Mouse (Mus musculus) heart, embryonic 15.5 days (tissue): ENCODE results near the gene Mpz. TPM values are rescaled to one million over a fixed set of nuclear protein-coding genes. Genes with fewer than 3 reads are reported as not detected.

ENCODE experiments used
- ATAC-seq: fragments of 200-750 bp; cut with Nextera tagmentation; replicated peaks from 2 replicates; pipeline ENCODE4 v1.8.0; 2017; ENCODE audit warnings: low read depth, moderate TSS enrichment; ENCODE audit not compliant: insufficient number of reproducible peaks, insufficient read depth, low FRiP score
- H3K27ac ChIP-seq: fragments of 300-500 bp; sonication (generic); 2 replicates; pipeline ENCODE4 v1.5.1; 2015; ENCODE audit warnings: mild to moderate bottlenecking, inconsistent platforms
- H3K27me3 ChIP-seq: fragments of 300-500 bp; sonication (generic); 2 replicates; pipeline ENCODE4 v1.6.1; 2015; ENCODE audit warnings: inconsistent platforms
- H3K36me3 ChIP-seq: fragments of 300-500 bp; sonication (generic); 2 replicates; pipeline ENCODE4 v1.6.1; 2015; ENCODE audit warnings: mild to moderate bottlenecking, inconsistent platforms
- H3K4me1 ChIP-seq: fragments of 300-500 bp; sonication (generic); replicated peaks from 2 replicates; pipeline ENCODE4 v1.6.1; 2015; ENCODE audit warnings: inconsistent platforms
- H3K4me2 ChIP-seq: fragments of 300-500 bp; sonication (generic); 2 replicates; pipeline ENCODE4 v1.6.1; 2015; ENCODE audit warnings: inconsistent platforms, mild to moderate bottlenecking, moderate library complexity
- H3K4me3 ChIP-seq: fragments of 300-500 bp; sonication (generic); 2 replicates; pipeline ENCODE4 v1.5.1; 2015; ENCODE audit warnings: mild to moderate bottlenecking, inconsistent platforms
- H3K9ac ChIP-seq: fragments of 300-500 bp; sonication (generic); 2 replicates; pipeline ENCODE4 v1.6.1; 2015; ENCODE audit warnings: mild to moderate bottlenecking, inconsistent platforms
- H3K9me3 ChIP-seq: fragments of 300-500 bp; sonication (generic); replicated peaks from 2 replicates; pipeline ENCODE4 v1.6.1; 2016; ENCODE audit warnings: inconsistent platforms
- WGBS: fragments of 180-500 bp; shearing (Covaris S2); methylation state at CpG from one replicate; pipeline ENCODE4 v1.1.7; 2015; ENCODE audit warnings: mixed read lengths; 5-methylcytosine and 5-hydroxymethylcytosine counted together
- polyA plus RNA-seq: library from polyadenylated mRNA; unstranded; fragments of >200 nt; fragmentation: Nextera tagmentation; extraction: Ambion mirVana; gene quantifications from 2 replicates; pipeline ENCODE4 v1.2.1, GENCODE M21; 2015

The Mpz gene
- 0.63 and 1.7 TPM in 2 replicates for polyA plus RNA-seq

GRCm38 (mm10) chr1:171149974-171150760 lies at the start of gene Mpz, which contains the start of gene Sdhc:
Gene Mpz, plus strand, starts transcription at chr1:171150711.
Gene Sdhc, minus strand, starts transcription at chr1:171150603.
- Histone ChIP-seq H3K27ac (peak within 1 kb of the TSS; percentile 91), H3K36me3 (0 out of 2 replicates have a peak, but pooled peaks cover 4% of the 10 kb centered on the region), H3K4me2 (peak within 1 kb of the TSS; percentile 70), H3K4me3 (peak within 1 kb of the TSS; percentile 85), H3K27me3 (0 out of 2 replicates have a peak, but pooled peaks cover 2% of the 10 kb centered on the region), H3K4me1 (peaks cover 25% of the 10 kb centered on the region), H3K9ac (peak within 1 kb of the TSS; percentile 92), H3K9me3 (no peaks in the 10 kb centered on the region)
- WGBS: under 1% methylated on average over 34 of the region's 34 CpGs
- peak; percentile 96 for ATAC-seq

GRCm38 (mm10) chr1:171101033-171101432 lies 49.5 kb upstream of the Mpz start:
- no peak overlapping the region for H3K4me3 ChIP-seq
- H3K36me3 ChIP-seq: no peaks in the 10 kb centered on the region
- H3K27me3 ChIP-seq: no peaks in the 10 kb centered on the region
- no peaks in the 10 kb centered on the region for H3K9me3 ChIP-seq
- ATAC-seq: no peak
- no peak overlapping the region for H3K9ac ChIP-seq
- H3K27ac ChIP-seq: no peak overlapping the region
- 33% methylated on average over 2 of the region's 2 CpGs for WGBS
- peaks cover 9% of the 10 kb centered on the region for H3K4me1 ChIP-seq
- H3K4me2 ChIP-seq: no peak overlapping the region; the same call in 1 of the 2 replicates

- H3K4me3 ChIP-seq: peak overlapping the region; percentile 72
- H3K27me3 ChIP-seq: no peaks in the 10 kb centered on the region
- WGBS: under 1% methylated on average over 40 of the region's 40 CpGs
- peak overlapping the region; percentile 71 for H3K27ac ChIP-seq
- peaks cover 2% of the 10 kb centered on the region for H3K4me1 ChIP-seq
- no peaks in the 10 kb centered on the region for H3K9me3 ChIP-seq
- ATAC-seq: peak; percentile 87
- H3K4me2 ChIP-seq: peak overlapping the region; percentile 74
- no peaks in the 10 kb centered on the region for H3K36me3 ChIP-seq
- peak overlapping the region; percentile 61 for H3K9ac ChIP-seq
Measured at GRCm38 (mm10) chr1:171101733-171102546, 48.6 kb upstream of the Mpz start.

GRCm38 (mm10) chr1:171102547-171103177 lies 47.8 kb upstream of the Mpz start:
- H3K36me3 ChIP-seq: no peaks in the 10 kb centered on the region
- H3K27ac ChIP-seq: peak overlapping the region; percentile 71
- peak overlapping the region; percentile 74 for H3K4me2 ChIP-seq
- WGBS: 0% methylated on average over 35 of the region's 35 CpGs
- peak overlapping the region; percentile 61 for H3K9ac ChIP-seq
- ATAC-seq: peak; percentile 88
- peak overlapping the region; percentile 72 for H3K4me3 ChIP-seq
- H3K27me3 ChIP-seq: no peaks in the 10 kb centered on the region
- no peaks in the 10 kb centered on the region; the same call in 1 of the 2 replicates for H3K4me1 ChIP-seq
- no peaks in the 10 kb centered on the region for H3K9me3 ChIP-seq

- 0 out of 2 replicates have a peak overlapping the region, but pooled peaks have one; percentile 29 for H3K27ac ChIP-seq
- no peak for ATAC-seq
Measured at GRCm38 (mm10) chr1:171103179-171103840, 47.2 kb upstream of the Mpz start.

GRCm38 (mm10) chr1:171105226-171105625 lies 45.3 kb upstream of the Mpz start:
- Histone ChIP-seq H3K27ac (no peak overlapping the region), H3K4me1 (peaks cover 4% of the 10 kb centered on the region), H3K36me3 (no peaks in the 10 kb centered on the region), H3K9ac (no peak overlapping the region), H3K4me2 (no peak overlapping the region), H3K27me3 (no peaks in the 10 kb centered on the region), H3K4me3 (no peak overlapping the region), H3K9me3 (no peaks in the 10 kb centered on the region)
- 75% methylated on average over 6 of the region's 6 CpGs for WGBS
- ATAC-seq: no peak

More at GRCm38 (mm10) chr1:171103179-171103840, 47.2 kb upstream of the Mpz start:
- peak overlapping the region; percentile 74 for H3K4me2 ChIP-seq
- 12% methylated on average over 10 of the region's 10 CpGs for WGBS
- peak overlapping the region; percentile 72 for H3K4me3 ChIP-seq
- no peaks in the 10 kb centered on the region for H3K36me3 ChIP-seq
- no peaks in the 10 kb centered on the region; the same call in 1 of the 2 replicates for H3K4me1 ChIP-seq
- no peak overlapping the region for H3K9ac ChIP-seq
- no peaks in the 10 kb centered on the region for H3K27me3 ChIP-seq
- H3K9me3 ChIP-seq: no peaks in the 10 kb centered on the region

GRCm38 (mm10) chr1:171109620-171110019 lies 40.9 kb upstream of the Mpz start:
- no peaks in the 10 kb centered on the region for H3K27me3 ChIP-seq
- no peak for ATAC-seq
- H3K4me2 ChIP-seq: no peak overlapping the region
- H3K9ac ChIP-seq: no peak overlapping the region
- no peaks in the 10 kb centered on the region for H3K9me3 ChIP-seq
- H3K36me3 ChIP-seq: no peaks in the 10 kb centered on the region
- H3K4me1 ChIP-seq: peaks cover 8% of the 10 kb centered on the region
- H3K4me3 ChIP-seq: no peak overlapping the region
- WGBS: 41% methylated on average over 9 of the region's 9 CpGs
- H3K27ac ChIP-seq: no peak overlapping the region

GRCm38 (mm10) chr1:171110659-171111019 lies 39.9 kb upstream of the Mpz start:
- Histone ChIP-seq H3K4me1 (peaks cover 8% of the 10 kb centered on the region), H3K27ac (peak overlapping the region; percentile 67), H3K9ac (peak overlapping the region; percentile 60), H3K4me3 (peak overlapping the region; percentile 74), H3K27me3 (no peaks in the 10 kb centered on the region), H3K9me3 (no peaks in the 10 kb centered on the region), H3K4me2 (peak overlapping the region; percentile 73), H3K36me3 (no peaks in the 10 kb centered on the region)
- 0 out of 2 replicates have a peak, but pooled peaks have one; percentile 25 for ATAC-seq
- 10% methylated on average over 15 of the region's 15 CpGs for WGBS

GRCm38 (mm10) chr1:171111020-171111780 lies 39.3 kb upstream of the Mpz start:
- Histone ChIP-seq H3K4me3 (peak overlapping the region; percentile 74), H3K4me2 (peak overlapping the region; percentile 73), H3K27me3 (no peaks in the 10 kb centered on the region), H3K36me3 (no peaks in the 10 kb centered on the region), H3K4me1 (peaks cover 8% of the 10 kb centered on the region), H3K9me3 (no peaks in the 10 kb centered on the region), H3K27ac (peak overlapping the region; percentile 80), H3K9ac (peak overlapping the region; percentile 60)
- WGBS: under 1% methylated on average over 38 of the region's 38 CpGs
- peak; percentile 91 for ATAC-seq
